Mouse (Mus musculus) kidney, embryonic 14.5 days (tissue): ENCODE results near the gene Setd5. TPM values are rescaled to one million over a fixed set of nuclear protein-coding genes. Genes with fewer than 3 reads are reported as not detected.

Source experiments
- ATAC-seq: fragments of 200-750 bp; cut with Nextera tagmentation; 2 replicates; pipeline ENCODE4 v1.8.0; 2017; ENCODE audit warnings: moderate number of reproducible peaks, mild to moderate bottlenecking, moderate TSS enrichment, moderate library complexity; ENCODE audit not compliant: low FRiP score, low TSS enrichment
- H3K27ac ChIP-seq: fragments of 300-500 bp; sonication (generic); 2 replicates; pipeline ENCODE4 v1.5.1; 2014; ENCODE audit warnings: low read depth, mild to moderate bottlenecking, low read length, moderate library complexity, mixed read lengths
- H3K27me3 ChIP-seq: fragments of 300-500 bp; sonication (generic); 2 replicates; pipeline ENCODE4 v1.6.1; 2014; ENCODE audit warnings: mild to moderate bottlenecking, low read length; ENCODE audit not compliant: control insufficient read depth, insufficient read depth
- H3K36me3 ChIP-seq: fragments of 300-500 bp; sonication (generic); 2 replicates; pipeline ENCODE4 v1.6.1; 2014; ENCODE audit warnings: low read length, mixed read lengths; ENCODE audit not compliant: control insufficient read depth, insufficient read depth
- H3K4me1 ChIP-seq: fragments of 300-500 bp; sonication (generic); 2 replicates; pipeline ENCODE4 v1.6.1; 2014; ENCODE audit warnings: low read length, mixed read lengths; ENCODE audit not compliant: control insufficient read depth, insufficient read depth
- H3K4me2 ChIP-seq: fragments of 300-500 bp; sonication (generic); replicated peaks from 2 replicates; pipeline ENCODE4 v1.6.1; 2014; ENCODE audit warnings: low read depth, mild to moderate bottlenecking, low read length
- H3K4me3 ChIP-seq: fragments of 300-500 bp; sonication (generic); 2 replicates; pipeline ENCODE4 v1.5.1; 2014; ENCODE audit warnings: mild to moderate bottlenecking, low read length
- H3K9ac ChIP-seq: fragments of 300-500 bp; sonication (generic); 2 replicates; pipeline ENCODE4 v1.6.1; 2014; ENCODE audit warnings: low read depth, mild to moderate bottlenecking, low read length, moderate library complexity
- H3K9me3 ChIP-seq: fragments of 300-500 bp; sonication (generic); 2 replicates; pipeline ENCODE4 v1.6.1; 2016; ENCODE audit warnings: low read length; ENCODE audit not compliant: control insufficient read depth
- WGBS: fragments of 180-500 bp; shearing (Covaris S2); extraction: QIAGEN DNeasy Blood & Tissue Kit; methylation state at CpG from one replicate; pipeline ENCODE4 v1.1.7; 2014; 5-methylcytosine and 5-hydroxymethylcytosine counted together
- polyA plus RNA-seq: library from polyadenylated mRNA; unstranded; fragments of >200 nt; fragmentation: Nextera tagmentation; extraction: Ambion mirVana; gene quantifications from 2 replicates; pipeline ENCODE4 v1.2.1, GENCODE M21; 2014

The Setd5 gene
- polyA plus RNA-seq, 1 experiment from 2014 or later = 107 TPM

DNA sequence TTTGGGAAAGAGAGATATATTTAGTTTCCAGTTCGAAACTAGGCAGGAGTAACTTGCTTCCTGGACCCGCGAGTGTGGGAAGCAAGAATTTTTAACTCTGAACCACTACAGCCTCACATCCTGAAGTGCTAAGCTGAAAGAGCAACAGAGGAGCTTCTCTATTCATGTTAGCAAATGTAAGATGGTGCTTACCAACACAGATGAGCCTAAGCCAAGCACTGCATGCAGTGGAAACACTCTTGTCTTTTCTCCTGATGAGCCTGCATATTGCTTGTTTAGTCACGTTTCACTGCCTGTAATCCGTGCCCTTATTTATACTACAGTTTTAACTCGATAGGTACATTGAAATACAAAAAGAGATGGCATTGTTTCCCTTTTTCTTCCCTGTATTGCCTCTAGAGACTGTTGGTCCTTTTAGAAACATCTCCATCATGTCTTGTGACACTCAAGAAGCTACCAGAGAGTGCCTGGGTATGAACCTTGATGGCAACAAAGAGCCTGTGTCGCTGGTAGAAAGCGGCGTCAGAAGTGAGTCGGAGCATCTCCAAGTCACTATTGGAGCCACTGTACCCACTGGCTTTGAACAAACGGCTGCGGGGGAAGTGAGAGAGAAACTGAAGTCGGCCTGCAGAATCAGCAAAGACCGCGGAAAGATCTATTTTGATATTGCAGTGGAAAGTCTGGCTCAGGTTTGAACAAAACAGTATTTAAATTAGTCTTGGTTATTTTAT lies 30.0 kb upstream of the Setd5 start:
- WGBS = 57% methylated on average over 15 of the region's 15 CpGs
- no peak for ATAC-seq
- Histone ChIP-seq H3K36me3 (peaks cover 22% of the 10 kb centered on the region), H3K9me3 (no peaks in the 10 kb centered on the region), H3K9ac (peak overlapping the region; percentile 88; the same call in 1 of the 2 replicates), H3K4me1 (peaks cover 16% of the 10 kb centered on the region), H3K27ac (peak overlapping the region; percentile 93; the same call in 1 of the 2 replicates), H3K4me3 (peak overlapping the region; percentile 76), H3K27me3 (no peaks in the 10 kb centered on the region), H3K4me2 (peak overlapping the region; percentile 87)

DNA sequence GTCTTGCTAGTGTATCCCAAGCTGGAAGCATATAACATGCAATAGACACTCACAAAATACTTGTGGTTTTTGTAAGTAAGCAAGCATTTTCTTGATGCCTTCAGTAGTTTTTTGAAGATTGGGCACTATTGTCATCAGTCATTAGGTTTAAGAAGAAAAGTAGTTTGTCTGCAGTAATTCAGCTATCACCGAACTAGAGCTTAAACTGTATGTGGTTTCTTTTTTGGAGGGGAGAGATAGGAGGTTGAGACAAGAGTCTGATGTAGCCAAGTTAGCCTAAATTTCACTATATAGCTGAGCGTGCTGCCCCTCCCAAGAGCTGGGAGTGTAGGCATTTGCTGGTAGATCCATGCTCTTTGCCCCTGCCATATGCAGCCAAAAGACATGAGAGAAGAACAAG lies 28.8 kb upstream of the Setd5 start:
- no peak overlapping the region for H3K4me2 ChIP-seq

DNA sequence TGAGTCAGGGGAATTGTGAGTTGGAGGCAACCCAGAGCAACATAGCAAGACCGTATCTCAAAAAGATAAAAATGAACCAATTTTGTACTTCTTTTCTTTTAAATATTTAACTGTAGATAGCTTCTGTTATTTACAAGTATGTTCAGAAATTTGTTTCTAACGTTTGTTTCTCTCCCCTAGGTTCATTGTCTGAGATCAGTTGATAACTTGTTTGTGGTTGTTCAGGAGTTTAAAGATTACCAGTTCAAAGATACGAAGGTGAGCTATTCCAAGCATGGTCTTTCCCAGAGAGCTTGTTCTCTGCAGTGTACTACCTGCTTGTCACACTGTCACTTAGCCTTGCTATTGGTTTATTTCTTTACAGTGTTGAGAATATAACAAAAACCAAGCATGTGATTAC lies 28.0 kb upstream of the Setd5 start:
- no peak for ATAC-seq
- H3K27me3 ChIP-seq = no peaks in the 10 kb centered on the region
- H3K27ac ChIP-seq = no peak overlapping the region
- 93% methylated on average over 3 of the region's 3 CpGs for WGBS
- no peak overlapping the region for H3K9ac ChIP-seq
- no peak overlapping the region for H3K4me2 ChIP-seq
- H3K4me3 ChIP-seq = no peak overlapping the region
- peaks cover 16% of the 10 kb centered on the region for H3K4me1 ChIP-seq
- H3K36me3 ChIP-seq = peaks cover 34% of the 10 kb centered on the region
- H3K9me3 ChIP-seq = no peaks in the 10 kb centered on the region

More for the DNA sequence above, 28.8 kb upstream of the Setd5 start:
- Histone ChIP-seq H3K9ac (no peak overlapping the region), H3K4me3 (no peak overlapping the region), H3K27ac (no peak overlapping the region), H3K9me3 (no peaks in the 10 kb centered on the region), H3K36me3 (peaks cover 32% of the 10 kb centered on the region), H3K27me3 (no peaks in the 10 kb centered on the region), H3K4me1 (peaks cover 16% of the 10 kb centered on the region)
- WGBS = 96% methylated on average over 2 of the region's 2 CpGs
- ATAC-seq = no peak

DNA sequence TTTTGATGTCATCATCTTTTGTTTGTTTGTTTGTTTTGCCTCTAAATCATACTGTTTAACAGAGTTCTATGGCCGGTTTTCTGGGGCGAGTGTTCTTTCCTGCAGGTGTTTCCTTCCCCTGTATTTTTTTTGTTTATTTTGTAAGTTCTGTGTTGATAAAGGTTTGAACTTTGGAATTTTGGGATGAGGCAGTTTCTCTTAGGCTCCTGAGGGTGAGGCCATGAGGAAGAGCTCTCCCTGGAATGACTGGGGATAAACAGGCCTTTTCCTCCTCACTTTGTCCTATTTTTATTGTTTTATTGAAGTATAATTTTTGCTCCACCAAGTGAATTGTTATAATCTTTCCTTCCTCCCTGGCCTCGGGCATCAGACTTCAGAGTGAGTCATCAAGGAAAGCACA lies 24.2 kb upstream of the Setd5 start:
- 77% methylated on average over 3 of the region's 3 CpGs for WGBS
- peaks cover 57% of the 10 kb centered on the region for H3K36me3 ChIP-seq
- H3K4me1 ChIP-seq = no peaks in the 10 kb centered on the region
- no peaks in the 10 kb centered on the region for H3K9me3 ChIP-seq
- H3K4me2 ChIP-seq = no peak overlapping the region
- H3K27ac ChIP-seq = no peak overlapping the region
- ATAC-seq = no peak
- H3K27me3 ChIP-seq = no peaks in the 10 kb centered on the region
- H3K4me3 ChIP-seq = no peak overlapping the region
- no peak overlapping the region for H3K9ac ChIP-seq

DNA sequence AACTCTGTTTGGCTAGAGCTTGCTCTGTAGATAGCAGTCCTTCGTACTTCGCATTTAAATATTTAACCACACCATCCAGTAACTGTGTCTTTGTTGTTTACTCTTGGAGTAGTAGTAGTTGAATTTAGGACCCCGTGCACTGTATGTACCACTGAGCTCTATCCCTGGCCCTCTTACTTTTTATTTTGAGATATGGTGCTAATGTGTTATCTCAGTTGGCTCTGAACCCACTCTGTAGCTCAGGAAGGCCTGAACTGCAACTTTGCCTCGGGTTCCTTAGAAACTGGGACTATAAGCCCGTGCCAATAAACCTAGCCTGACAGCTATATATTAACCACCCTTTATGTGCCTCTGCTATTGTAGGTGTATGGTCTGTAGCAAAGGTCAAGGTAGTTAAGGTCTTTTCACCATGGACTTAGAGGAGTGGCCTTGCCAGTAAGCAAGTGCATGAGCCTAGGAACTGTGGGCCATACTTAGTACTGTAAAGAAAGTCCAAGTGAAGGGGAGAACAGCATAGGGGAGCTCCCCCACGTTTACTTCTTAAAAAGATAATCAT lies 22.5 kb upstream of the Setd5 start:
- no peak for ATAC-seq
- H3K9me3 ChIP-seq = no peaks in the 10 kb centered on the region
- no peak overlapping the region for H3K4me3 ChIP-seq
- no peaks in the 10 kb centered on the region for H3K4me1 ChIP-seq
- H3K4me2 ChIP-seq = no peak overlapping the region
- 85% methylated on average over 6 of the region's 6 CpGs for WGBS
- no peaks in the 10 kb centered on the region for H3K27me3 ChIP-seq
- H3K27ac ChIP-seq = no peak overlapping the region
- no peak overlapping the region for H3K9ac ChIP-seq
- H3K36me3 ChIP-seq = peaks cover 54% of the 10 kb centered on the region

DNA sequence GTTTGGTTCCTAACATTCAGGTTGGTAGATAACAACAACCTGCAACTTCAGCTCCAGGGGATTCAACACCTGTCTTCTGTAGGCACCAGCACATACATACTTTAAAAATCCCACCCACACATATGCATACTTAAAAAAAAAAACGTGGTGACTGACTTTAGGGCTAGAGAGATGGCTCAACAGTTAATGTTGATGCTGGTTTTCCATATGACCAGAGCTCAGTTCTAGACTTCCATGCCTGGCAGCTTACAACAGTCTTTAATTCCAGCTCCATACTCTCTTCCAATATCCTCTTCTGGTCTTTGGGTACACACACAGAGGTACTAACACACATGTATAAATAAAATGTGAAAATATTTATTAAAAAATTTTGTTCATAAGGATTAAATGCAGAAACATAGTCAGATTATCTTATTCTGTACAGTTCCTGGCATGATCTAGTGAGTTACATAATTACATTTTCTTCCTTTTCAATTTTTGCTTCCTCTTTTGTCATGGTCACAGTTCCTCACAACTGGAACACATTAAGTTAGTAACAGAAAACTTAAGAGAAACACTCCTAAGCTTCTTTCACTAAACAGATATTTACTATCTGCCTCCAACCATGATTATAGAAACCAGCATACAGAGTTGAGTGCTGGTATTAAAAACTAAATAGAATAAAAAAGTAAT lies 16.1 kb upstream of the Setd5 start:
- H3K4me1 ChIP-seq = no peaks in the 10 kb centered on the region
- no peak overlapping the region for H3K4me3 ChIP-seq
- no peak for ATAC-seq
- no peaks in the 10 kb centered on the region for H3K9me3 ChIP-seq
- H3K4me2 ChIP-seq = no peak overlapping the region
- no peak overlapping the region for H3K27ac ChIP-seq
- no peak overlapping the region for H3K9ac ChIP-seq
- no peaks in the 10 kb centered on the region for H3K27me3 ChIP-seq
- H3K36me3 ChIP-seq = peaks cover 72% of the 10 kb centered on the region
- 63% methylated on average over 1 of the region's 1 CpGs for WGBS

DNA sequence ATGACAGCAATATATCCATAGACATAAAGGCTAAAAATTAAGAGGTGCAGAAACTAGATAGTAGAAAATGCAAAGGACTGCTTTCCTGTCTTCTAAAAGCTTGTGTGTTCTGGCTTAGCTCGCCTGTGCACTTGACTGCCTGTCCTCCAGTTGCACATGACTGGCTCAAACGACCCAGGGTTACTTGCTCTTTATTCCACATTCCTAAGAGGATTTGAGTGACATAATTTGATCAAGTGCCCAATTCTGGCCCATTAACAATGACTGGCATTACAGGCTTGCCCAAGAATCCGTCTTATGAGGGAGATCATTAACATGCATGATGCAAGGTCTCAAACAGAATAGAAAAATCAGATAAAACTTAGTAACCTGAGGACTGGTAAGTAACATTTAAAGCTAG lies 14.9 kb upstream of the Setd5 start:
- ATAC-seq = no peak
- no peaks in the 10 kb centered on the region for H3K4me1 ChIP-seq
- no peak overlapping the region for H3K4me3 ChIP-seq
- no peak overlapping the region for H3K27ac ChIP-seq
- no peak overlapping the region for H3K9ac ChIP-seq
- no peaks in the 10 kb centered on the region for H3K27me3 ChIP-seq
- WGBS = 61% methylated on average over 3 of the region's 3 CpGs
- no peak overlapping the region for H3K4me2 ChIP-seq
- H3K36me3 ChIP-seq = peaks cover 79% of the 10 kb centered on the region
- H3K9me3 ChIP-seq = no peaks in the 10 kb centered on the region

DNA sequence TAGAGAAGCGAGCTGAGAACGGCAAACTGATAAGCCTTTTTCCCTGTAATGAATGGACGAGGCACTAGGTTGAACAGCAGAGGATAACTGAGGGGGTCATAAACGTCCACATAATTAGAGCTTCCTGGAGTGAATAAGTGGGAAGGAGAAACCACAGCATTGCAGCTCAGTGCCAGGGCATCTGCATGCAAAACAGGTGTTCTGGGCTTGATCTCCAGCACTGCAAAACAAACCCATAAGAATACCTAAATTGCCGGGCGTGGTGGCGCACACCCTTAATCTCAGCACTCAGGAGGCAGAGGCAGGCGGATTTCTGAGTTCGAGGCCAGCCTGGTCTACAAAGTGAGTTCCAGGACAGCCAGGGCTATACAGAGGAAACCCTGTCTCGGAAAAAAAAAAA lies 13.8 kb upstream of the Setd5 start:
- no peak for ATAC-seq
- H3K9me3 ChIP-seq = no peaks in the 10 kb centered on the region
- H3K27me3 ChIP-seq = no peaks in the 10 kb centered on the region
- H3K4me2 ChIP-seq = no peak overlapping the region
- no peak overlapping the region for H3K27ac ChIP-seq
- H3K4me1 ChIP-seq = no peaks in the 10 kb centered on the region
- WGBS = 91% methylated on average over 10 of the region's 10 CpGs
- H3K9ac ChIP-seq = no peak overlapping the region
- H3K4me3 ChIP-seq = no peak overlapping the region
- H3K36me3 ChIP-seq = peaks cover 84% of the 10 kb centered on the region

DNA sequence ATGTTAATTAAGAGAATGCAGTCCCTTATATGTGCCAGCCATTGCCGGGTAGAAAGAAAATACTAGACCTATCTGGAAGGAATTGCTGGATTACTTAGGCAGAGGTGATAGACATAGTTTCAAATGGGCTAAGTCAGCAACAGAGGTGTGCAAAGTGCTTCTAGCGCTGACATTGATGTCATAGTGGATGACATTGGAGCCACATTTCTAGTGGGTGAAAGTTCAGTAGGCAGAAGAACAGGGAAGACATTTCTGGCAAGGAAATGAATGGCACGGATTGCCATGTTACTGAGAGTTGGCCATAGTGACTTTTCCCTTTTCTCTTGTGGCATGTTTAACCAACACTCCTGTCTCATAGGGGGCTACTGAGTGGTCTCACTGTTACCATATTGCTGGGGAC lies 12.0 kb upstream of the Setd5 start:
- Histone ChIP-seq H3K36me3 (peaks cover 93% of the 10 kb centered on the region), H3K27ac (no peak overlapping the region), H3K9ac (no peak overlapping the region), H3K4me1 (no peaks in the 10 kb centered on the region), H3K27me3 (no peaks in the 10 kb centered on the region), H3K4me2 (no peak overlapping the region), H3K4me3 (no peak overlapping the region), H3K9me3 (no peaks in the 10 kb centered on the region)
- ATAC-seq = no peak
- WGBS = 90% methylated on average over 3 of the region's 3 CpGs
